Mouse (Mus musculus) heart, adult 18-20 months (tissue): ENCODE results near the gene Olfr155. TPM values are rescaled to one million over a fixed set of nuclear protein-coding genes. Genes with fewer than 3 reads are reported as not detected.

Experiments
- DNase-seq, 2 experiments: peaks; one replicate each; pipeline ENCODE4 v3.0.0; 2021 to 2022; ENCODE audit warnings: mixed read lengths in 1 of 2
- total RNA-seq, 2 experiments: library from RNA; stranded (reverse); gene quantifications; 2 replicates each; pipeline ENCODE4 v1.2.3; 2021

Olfr155 gene
- total RNA-seq, 2 experiments from 2014 or later = not detected

- DNase-seq = no peak
These were observed 45.8 kb downstream of the Olfr155 start for GRCm38 (mm10) chr4:43897209-43897608.

- no peak for DNase-seq
These were observed 47.8 kb downstream of the Olfr155 start for GRCm38 (mm10) chr4:43899197-43899596.

GRCm38 (mm10) chr4:43903690-43904089 is 52.3 kb downstream of the Olfr155 start:
- no peak for DNase-seq

- DNase-seq = peak; percentile 48 to 77
These were observed 55.1 kb downstream of the Olfr155 start for GRCm38 (mm10) chr4:43906443-43906842.

Other genes starting within 250 kb of the Olfr155 start
- gene Npr2, start 219.6 kb upstream of the Olfr155 start, total RNA-seq = 10 to 100 TPM; 39.7 to 42.1 TPM
- not detected for gene Spag8, start 198.0 kb upstream of the Olfr155 start, total RNA-seq
- gene Hint2, start 195.1 kb upstream of the Olfr155 start, total RNA-seq = 100 to 1,000 TPM; 163 to 173 TPM
- gene Tmem8b, start 182.6 kb upstream of the Olfr155 start, total RNA-seq = 10 to 100 TPM; 20.0 to 21.0 TPM
- under 1 TPM; 0.15 to 0.28 TPM for gene Fam221b, start 182.4 kb upstream of the Olfr155 start, total RNA-seq
- not detected for gene Olfr70, start 150.8 kb upstream of the Olfr155 start, total RNA-seq
- not detected for gene Olfr71, start 141.3 kb upstream of the Olfr155 start, total RNA-seq
- gene Hrct1, start 124.4 kb upstream of the Olfr155 start, total RNA-seq = 1 to 10 TPM; 4.2 to 4.9 TPM
- 1 to 10 TPM; 3.4 to 4.5 TPM for gene Spaar, start 121.5 kb upstream of the Olfr155 start, total RNA-seq
- not detected for gene Olfr159, start 80.6 kb upstream of the Olfr155 start, total RNA-seq
- not detected for gene Olfr156, start 27.7 kb upstream of the Olfr155 start, total RNA-seq
- not detected for gene Olfr157, start 11.4 kb upstream of the Olfr155 start, total RNA-seq
- 1 to 10 TPM; 4.3 to 5.1 TPM for gene Reck, start 24.0 kb downstream of the Olfr155 start, total RNA-seq
- gene Glipr2, start 105.8 kb downstream of the Olfr155 start, total RNA-seq = 1 to 10 TPM; 3.3 to 4.4 TPM
- not detected for gene Ccin, start 131.9 kb downstream of the Olfr155 start, total RNA-seq
- 10 to 100 TPM; 79.0 to 83.2 TPM for gene Clta, start 152.9 kb downstream of the Olfr155 start, total RNA-seq
- 10 to 100 TPM; 29.2 to 32.6 TPM for gene Gne, start 232.6 kb downstream of the Olfr155 start, total RNA-seq